Mouse (Mus musculus) left cerebral cortex, postnatal 4 days (tissue): ENCODE results near the gene AC140267.1. TPM values are rescaled to one million over a fixed set of nuclear protein-coding genes. Genes with fewer than 3 reads are reported as not detected.

Experiments used
- DNase-seq: peaks from one replicate; pipeline ENCODE4 v3.0.0-alpha.2; 2022
- intact Hi-C: fragments of 180-260 bp; cut with DNase I; formaldehyde crosslinking; loops from one replicate; pipeline ENCODE4 v1.15.1; 2025
- total RNA-seq, 2 experiments: library from RNA; stranded (reverse); gene quantifications; 2 replicates each; pipeline ENCODE4 v1.2.3; 2021

The AC140267.1 gene
- total RNA-seq, 2 experiments from 2014 or later: 21.1 to 22.2 TPM

- DNase-seq: peak; percentile 79
- intact Hi-C loops: no loop called here
These were observed 7.4 kb upstream of the AC140267.1 start for GRCm38 (mm10) chr15:80228071-80228800.

GRCm38 (mm10) chr15:80232331-80232730 lies 3.3 kb upstream of the AC140267.1 start:
- DNase-seq: no peak
- intact Hi-C loops: no loop called here

GRCm38 (mm10) chr15:80233053-80233452 lies 2.6 kb upstream of the AC140267.1 start:
- intact Hi-C loops: no loop called here

GRCm38 (mm10) chr15:80233733-80234509 lies 1.7 kb upstream of the AC140267.1 start, which contains the start of gene Mief1:
TSS of gene Mief1 (plus strand) at chr15:80234018.
- intact Hi-C loops: no loop called here
- peak; percentile 96 for DNase-seq

More at GRCm38 (mm10) chr15:80233053-80233452, 2.6 kb upstream of the AC140267.1 start:
- no peak for DNase-seq

GRCm38 (mm10) chr15:80248135-80248534 lies 12.5 kb downstream of the AC140267.1 start:
- no peak for DNase-seq
- intact Hi-C loops: no loop called here

- DNase-seq: no peak
- intact Hi-C loops: no loop called here
These were observed 13.0 kb downstream of the AC140267.1 start for GRCm38 (mm10) chr15:80248596-80248995.

- intact Hi-C loops: no loop called here
These were observed 14.0 kb downstream of the AC140267.1 start for GRCm38 (mm10) chr15:80249672-80250071.

GRCm38 (mm10) chr15:80250586-80250985 lies 15.0 kb downstream of the AC140267.1 start:
- intact Hi-C loops: no loop called here
- no peak for DNase-seq

More at GRCm38 (mm10) chr15:80249672-80250071, 14.0 kb downstream of the AC140267.1 start:
- DNase-seq: no peak

- DNase-seq: no peak
These were observed 17.9 kb downstream of the AC140267.1 start for GRCm38 (mm10) chr15:80253530-80253929.

GRCm38 (mm10) chr15:80254207-80254606 lies 18.6 kb downstream of the AC140267.1 start:
- intact Hi-C loops: no loop called here
- peak; percentile 27 for DNase-seq

More at GRCm38 (mm10) chr15:80253530-80253929, 17.9 kb downstream of the AC140267.1 start:
- intact Hi-C loops: no loop called here

- DNase-seq: peak; percentile 99
- intact Hi-C loops: no loop called here
These were observed 19.4 kb downstream of the AC140267.1 start, which contains the start of gene Atf4 for GRCm38 (mm10) chr15:80254847-80255645. TSS of gene Atf4 (plus strand) at chr15:80255184.

- peak; percentile 90 for DNase-seq
- intact Hi-C loops: no loop called here
These were observed 20.0 kb downstream of the AC140267.1 start for GRCm38 (mm10) chr15:80255646-80256121.

- intact Hi-C loops: no loop called here
These were observed 20.6 kb downstream of the AC140267.1 start for GRCm38 (mm10) chr15:80256242-80256641.

GRCm38 (mm10) chr15:80256656-80257601 lies 21.3 kb downstream of the AC140267.1 start:
- intact Hi-C loops: no loop called here
- DNase-seq: no peak

More at GRCm38 (mm10) chr15:80256242-80256641, 20.6 kb downstream of the AC140267.1 start:
- DNase-seq: no peak

- DNase-seq: no peak
These were observed 22.1 kb downstream of the AC140267.1 start for GRCm38 (mm10) chr15:80257602-80258239.

GRCm38 (mm10) chr15:80258240-80259170 lies 22.9 kb downstream of the AC140267.1 start:
- intact Hi-C loops: no loop called here

More at GRCm38 (mm10) chr15:80257602-80258239, 22.1 kb downstream of the AC140267.1 start:
- intact Hi-C loops: no loop called here

GRCm38 (mm10) chr15:80259406-80260045 lies 23.9 kb downstream of the AC140267.1 start:
- intact Hi-C loops: no loop called here
- DNase-seq: no peak

More at GRCm38 (mm10) chr15:80258240-80259170, 22.9 kb downstream of the AC140267.1 start:
- DNase-seq: no peak
